Comparison of ENCODE assay signal across 19 mouse cellular contexts in genomic region chr11:57683125-57683524, GRCm38 (mm10). TPM values are rescaled to one million over a fixed set of nuclear protein-coding genes. Genes with fewer than 3 reads are reported as not detected.
DNase-seq lines count a peak whose midpoint lies in the region; ATAC-seq and TF ChIP-seq lines count a peak whose summit lies in the region.
"Had no signal": no experiment of that assay in that cellular context is flagged by ENCODE, and none has a peak within 500 bp of the region (broad histone marks: within the 10 kb centered on the region; RNA-seq: fewer than 3 reads in every experiment).

No protein-coding gene starts in this region.

- 77% methylated on average over 12 of the region's 12 CpGs for WGBS in hindbrain, embryonic 13.5 days
- 68% methylated on average over 12 of the region's 12 CpGs for WGBS in hindbrain, embryonic 16.5 days
- WGBS in thymus, adult 2 months: 73% methylated on average over 12 of the region's 12 CpGs
- WGBS in limb, embryonic 13.5 days: 59% methylated on average over 12 of the region's 12 CpGs
- whole genome bisulfite sequencing in hindbrain, embryonic 14.5 days: 78% methylated on average over 12 of the region's 12 CpGs

- peak overlapping the region; percentile 37; the same call in 1 of the 2 replicates for H3K27ac ChIP-seq in hindbrain, embryonic 13.5 days
- no peak overlapping the region for H3K27ac ChIP-seq in hindbrain, embryonic 16.5 days (ENCODE audit: low read depth, low read length)
- H3K27ac ChIP-seq in thymus, adult 2 months (ENCODE audit: control insufficient read depth, insufficient read depth, low read length): no peak overlapping the region
- H3K27ac ChIP-seq in limb, embryonic 13.5 days: peak overlapping the region; percentile 22; the same call in 1 of the 2 replicates
- H3K27ac ChIP-seq in hindbrain, embryonic 14.5 days: no peak overlapping the region
- H3K27ac ChIP-seq: embryonic facial prominence, embryonic 15.5 days; hindbrain, embryonic 15.5 days had no signal

- no peak for TF ChIP-seq CTCF in thymus, adult 2 months (IDR thresholded peaks at IDR 0.05; ENCODE audit: borderline replicate concordance, control insufficient read depth, extremely low read depth, insufficient read depth, low read length, poor library complexity)

- no peaks in the 10 kb centered on the region for H3K9me3 ChIP-seq in hindbrain, embryonic 13.5 days
- no peaks in the 10 kb centered on the region for H3K9me3 ChIP-seq in hindbrain, embryonic 16.5 days (ENCODE audit: control insufficient read depth, low read length)
- peaks cover 5% of the 10 kb centered on the region; the same call in 1 of the 2 replicates for H3K9me3 ChIP-seq in limb, embryonic 13.5 days
- H3K9me3 ChIP-seq in hindbrain, embryonic 14.5 days (ENCODE audit: control insufficient read depth, low read length): no peaks in the 10 kb centered on the region
- H3K9me3 ChIP-seq: embryonic facial prominence, embryonic 15.5 days; hindbrain, embryonic 15.5 days; neural tube, embryonic 15.5 days had no signal

- ATAC-seq in hindbrain, embryonic 13.5 days (ENCODE audit: low FRiP score): no peak
- ATAC-seq in hindbrain, embryonic 16.5 days: no peak
- no peak for ATAC-seq in limb, embryonic 13.5 days (ENCODE audit: low FRiP score, low read depth)
- no peak for ATAC-seq in hindbrain, embryonic 14.5 days (ENCODE audit: low FRiP score)
- ATAC-seq: forebrain, embryonic 14.5 days; liver, postnatal 0 days; midbrain, embryonic 16.5 days; Patski had no signal

- H3K9ac ChIP-seq in hindbrain, embryonic 13.5 days: no peak overlapping the region
- no peak overlapping the region for H3K9ac ChIP-seq in hindbrain, embryonic 16.5 days (ENCODE audit: low read depth, low read length)
- H3K9ac ChIP-seq in limb, embryonic 13.5 days: no peak overlapping the region
- H3K9ac ChIP-seq in hindbrain, embryonic 14.5 days: no peak overlapping the region
- H3K9ac ChIP-seq: embryonic facial prominence, embryonic 15.5 days; hindbrain, embryonic 15.5 days; liver, postnatal 0 days; neural tube, embryonic 15.5 days had no signal

- H3K4me1 ChIP-seq in hindbrain, embryonic 13.5 days (replicated peaks): peaks cover 53% of the 10 kb centered on the region
- peaks cover 18% of the 10 kb centered on the region for H3K4me1 ChIP-seq in hindbrain, embryonic 16.5 days (ENCODE audit: control insufficient read depth, insufficient read depth, low read depth, low read length)
- peaks cover 70% of the 10 kb centered on the region for H3K4me1 ChIP-seq in thymus, adult 2 months (replicated peaks; ENCODE audit: control insufficient read depth, insufficient read depth, low read length)
- H3K4me1 ChIP-seq in limb, embryonic 13.5 days: peaks cover 58% of the 10 kb centered on the region
- H3K4me1 ChIP-seq in hindbrain, embryonic 14.5 days (replicated peaks; ENCODE audit: control insufficient read depth, insufficient read depth, low read length): peaks cover 37% of the 10 kb centered on the region

- no peak overlapping the region for H3K4me2 ChIP-seq in hindbrain, embryonic 13.5 days
- no peak overlapping the region for H3K4me2 ChIP-seq in hindbrain, embryonic 16.5 days (ENCODE audit: low read length)
- no peak overlapping the region for H3K4me2 ChIP-seq in limb, embryonic 13.5 days (replicated peaks)
- no peak overlapping the region for H3K4me2 ChIP-seq in hindbrain, embryonic 14.5 days (replicated peaks)
- H3K4me2 ChIP-seq: embryonic facial prominence, embryonic 15.5 days; hindbrain, embryonic 15.5 days had no signal

- H3K27me3 ChIP-seq in hindbrain, embryonic 13.5 days: peaks cover 3% of the 10 kb centered on the region; the same call in 1 of the 2 replicates
- H3K27me3 ChIP-seq in hindbrain, embryonic 16.5 days (replicated peaks; ENCODE audit: control insufficient read depth, insufficient read depth, low read length): no peaks in the 10 kb centered on the region
- no peaks in the 10 kb centered on the region for H3K27me3 ChIP-seq in thymus, adult 2 months (ENCODE audit: control insufficient read depth, insufficient read depth, low read length)
- H3K27me3 ChIP-seq in limb, embryonic 13.5 days: no peaks in the 10 kb centered on the region
- H3K27me3 ChIP-seq in hindbrain, embryonic 14.5 days (ENCODE audit: control insufficient read depth, insufficient read depth, low read length): no peaks in the 10 kb centered on the region
- H3K27me3 ChIP-seq: embryonic facial prominence, embryonic 15.5 days; hindbrain, embryonic 15.5 days; neural tube, embryonic 15.5 days; Patski had no signal

- H3K4me3 ChIP-seq in hindbrain, embryonic 13.5 days: no peak overlapping the region
- no peak overlapping the region for H3K4me3 ChIP-seq in hindbrain, embryonic 16.5 days (ENCODE audit: low read length)
- H3K4me3 ChIP-seq in thymus, adult 2 months (ENCODE audit: control insufficient read depth, insufficient read depth, low read length): no peak overlapping the region
- no peak overlapping the region for H3K4me3 ChIP-seq in limb, embryonic 13.5 days
- no peak overlapping the region for H3K4me3 ChIP-seq in hindbrain, embryonic 14.5 days (replicated peaks; ENCODE audit: low read length)
- H3K4me3 ChIP-seq: embryonic facial prominence, embryonic 15.5 days; hindbrain, embryonic 15.5 days; neural tube, embryonic 15.5 days had no signal

- TF ChIP-seq POLR2A in thymus, adult 2 months (IDR thresholded peaks at IDR 0.05; ENCODE audit: control insufficient read depth, extremely low read depth, insufficient read depth, low read length, poor library complexity): no peak

- no peaks in the 10 kb centered on the region for H3K36me3 ChIP-seq in hindbrain, embryonic 13.5 days
- no peaks in the 10 kb centered on the region for H3K36me3 ChIP-seq in hindbrain, embryonic 16.5 days (ENCODE audit: control insufficient read depth, insufficient read depth, low read length)
- no peaks in the 10 kb centered on the region for H3K36me3 ChIP-seq in thymus, adult 2 months (ENCODE audit: control insufficient read depth, insufficient read depth, low read length)
- peaks cover 10% of the 10 kb centered on the region; the same call in 1 of the 2 replicates for H3K36me3 ChIP-seq in limb, embryonic 13.5 days
- no peaks in the 10 kb centered on the region for H3K36me3 ChIP-seq in hindbrain, embryonic 14.5 days (replicated peaks; ENCODE audit: control insufficient read depth, insufficient read depth)
- H3K36me3 ChIP-seq: embryonic facial prominence, embryonic 15.5 days; hindbrain, embryonic 15.5 days; neural tube, embryonic 15.5 days had no signal

- DNase-seq in thymus, adult 2 months: peak; percentile 49
- no peak for DNase-seq in thymus, postnatal 4 days
- peak; percentile 42 to 59 for DNase-seq in thymus, postnatal 36 days
- no peak for DNase-seq in layer of hippocampus, postnatal 25 days (ENCODE audit: extremely low spot score in 1 of 2, low spot score in 1 of 2)
- no peak for DNase-seq in hindbrain, embryonic 14.5 days (ENCODE audit: low spot score)
- DNase-seq: adrenal gland, adult 8-10 months; left cerebral cortex, postnatal 4 days; liver, postnatal 0 days; lung, postnatal 4 days; spleen, adult 18-20 months had no signal

RNA-seq across cellular contexts. Expression of gene Galnt10, which starts 37.9 kb away (rescaled TPM):
- 12.1 and 12.2 TPM in 2 replicates for polyA plus RNA-seq in hindbrain, embryonic 13.5 days (2015; fragmentation: Nextera tagmentation; extraction: Ambion mirVana)
- 12.3 and 13.1 TPM in 2 replicates for polyA plus RNA-seq in hindbrain, embryonic 16.5 days (2015; fragmentation: Nextera tagmentation; extraction: Ambion mirVana)
- 28.0 and 48.9 TPM in 2 replicates for polyA plus RNA-seq in thymus, adult 2 months (2012; rRNA removed)
- polyA plus RNA-seq in limb, embryonic 13.5 days (2015; fragmentation: Nextera tagmentation; extraction: Ambion mirVana): 28.6 and 31.3 TPM in 2 replicates
- total RNA-seq in layer of hippocampus, postnatal 25 days (2021): 1 to 10 TPM; 7.1 TPM
- 8.8 and 9.8 TPM in 2 replicates for polyA plus RNA-seq in hindbrain, embryonic 14.5 days (2014; fragmentation: Nextera tagmentation; extraction: Ambion mirVana)

Comparison
In these comparisons a context has a peak if more than half of its experiments do, and no peak if none do; other contexts are left out.
1. H3K27ac ChIP-seq: peak in hindbrain, embryonic 13.5 days (single experiment) and limb, embryonic 13.5 days (single experiment); none in hindbrain, embryonic 16.5 days (single experiment), thymus, adult 2 months (single experiment) and hindbrain, embryonic 14.5 days (single experiment).
2. DNase-seq: peak in thymus, adult 2 months (single experiment) and thymus, postnatal 36 days (2 of 2); none in thymus, postnatal 4 days (single experiment), layer of hippocampus, postnatal 25 days (0 of 2) and hindbrain, embryonic 14.5 days (single experiment).